Mouse (Mus musculus): ENCODE measurements around the gene Itpa. TPM values are rescaled to one million over a fixed set of nuclear protein-coding genes. Genes with fewer than 3 reads are reported as not detected.
"Not testable (repeated sequence)": the region's sequence is repeated elsewhere in the genome, so short reads cannot be mapped to it uniquely, and the experiment has no call there.

The Itpa gene
- total RNA-seq (2021): 10 to 100 TPM; 48.3 to 48.7 TPM

- peak; percentile 90 for DNase-seq
- intact Hi-C loops (cut with DNase I): no loop called here
Measured at GRCm38 (mm10) chr2:130667559-130667958, at the start of gene Itpa. Gene Itpa, plus strand, starts transcription at chr2:130667610.

GRCm38 (mm10) chr2:130618972-130619371 is 48.4 kb upstream of the Itpa start:
- intact Hi-C loops (cut with DNase I): no loop called here
- DNase-seq: no peak

GRCm38 (mm10) chr2:130628424-130628823 is 39.0 kb upstream of the Itpa start:
- intact Hi-C loops (cut with DNase I): no loop called here
- no peak for DNase-seq

GRCm38 (mm10) chr2:130629080-130629838 is 38.2 kb upstream of the Itpa start:
- intact Hi-C loops (cut with DNase I): no loop called here
- DNase-seq: no peak

GRCm38 (mm10) chr2:130629839-130630203 is 37.6 kb upstream of the Itpa start, which contains the start of the genes Fastkd5 and Ubox5:
Gene Fastkd5, minus strand, starts transcription at chr2:130630027.
Gene Ubox5, minus strand, starts transcription at chr2:130630038.
- intact Hi-C loops (cut with DNase I): no loop called here
- peak; percentile 91 for DNase-seq

GRCm38 (mm10) chr2:130632416-130632815 is 35.0 kb upstream of the Itpa start:
- intact Hi-C loops (cut with DNase I): no loop called here
- no peak for DNase-seq

- intact Hi-C loops (cut with DNase I): no loop called here
- peak; percentile 34 for DNase-seq
Measured at GRCm38 (mm10) chr2:130632887-130633675, 34.3 kb upstream of the Itpa start.

GRCm38 (mm10) chr2:130634006-130634738 is 33.2 kb upstream of the Itpa start:
- intact Hi-C loops (cut with DNase I): no loop called here
- peak; percentile 82 for DNase-seq

- intact Hi-C loops (cut with DNase I): no loop called here
- DNase-seq: peak; percentile 23
Measured at GRCm38 (mm10) chr2:130634739-130635411, 32.5 kb upstream of the Itpa start.

- intact Hi-C loops (cut with DNase I): no loop called here
- DNase-seq: peak; percentile 23
Measured at GRCm38 (mm10) chr2:130635847-130636246, 31.6 kb upstream of the Itpa start.

- DNase-seq: no peak
- intact Hi-C loops (cut with DNase I): no loop called here
Measured at GRCm38 (mm10) chr2:130638101-130638611, 29.3 kb upstream of the Itpa start.

GRCm38 (mm10) chr2:130639276-130639675 is 28.1 kb upstream of the Itpa start:
- no peak for DNase-seq
- intact Hi-C loops (cut with DNase I): no loop called here

GRCm38 (mm10) chr2:130641351-130642025 is 25.9 kb upstream of the Itpa start:
- intact Hi-C loops (cut with DNase I): no loop called here
- no peak for DNase-seq

GRCm38 (mm10) chr2:130642197-130642660 is 25.2 kb upstream of the Itpa start:
- DNase-seq: no peak
- intact Hi-C loops (cut with DNase I): no loop called here

GRCm38 (mm10) chr2:130642684-130643369 is 24.6 kb upstream of the Itpa start, which contains the start of gene Lzts3:
Gene Lzts3, minus strand, starts transcription at chr2:130642803.
- intact Hi-C loops (cut with DNase I): no loop called here
- DNase-seq: peak; percentile 97

- intact Hi-C loops (cut with DNase I): no loop called here
- no peak for DNase-seq
Measured at GRCm38 (mm10) chr2:130645198-130645597, 22.2 kb upstream of the Itpa start.

GRCm38 (mm10) chr2:130649028-130649427 is 18.4 kb upstream of the Itpa start:
- intact Hi-C loops (cut with DNase I); DNase-seq: not testable (repeated sequence)

GRCm38 (mm10) chr2:130653303-130653702 is 14.1 kb upstream of the Itpa start:
- no peak for DNase-seq
- intact Hi-C loops (cut with DNase I): no loop called here

- intact Hi-C loops (cut with DNase I): no loop called here
- DNase-seq: no peak
Measured at GRCm38 (mm10) chr2:130653760-130654159, 13.7 kb upstream of the Itpa start.
